Mouse (Mus musculus): ENCODE measurements around the gene Baat. TPM values are rescaled to one million over a fixed set of nuclear protein-coding genes. Genes with fewer than 3 reads are reported as not detected.
A peak's percentile ranks its signal among the peaks of the same experiment; 100 is the strongest.
"Not testable (repeated sequence)": the region's sequence is repeated elsewhere in the genome, so short reads cannot be mapped to it uniquely, and the experiment has no call there.

The Baat gene
- polyA plus RNA-seq, 1 experiment from 2014 or later, result 0.10 TPM

DNA sequence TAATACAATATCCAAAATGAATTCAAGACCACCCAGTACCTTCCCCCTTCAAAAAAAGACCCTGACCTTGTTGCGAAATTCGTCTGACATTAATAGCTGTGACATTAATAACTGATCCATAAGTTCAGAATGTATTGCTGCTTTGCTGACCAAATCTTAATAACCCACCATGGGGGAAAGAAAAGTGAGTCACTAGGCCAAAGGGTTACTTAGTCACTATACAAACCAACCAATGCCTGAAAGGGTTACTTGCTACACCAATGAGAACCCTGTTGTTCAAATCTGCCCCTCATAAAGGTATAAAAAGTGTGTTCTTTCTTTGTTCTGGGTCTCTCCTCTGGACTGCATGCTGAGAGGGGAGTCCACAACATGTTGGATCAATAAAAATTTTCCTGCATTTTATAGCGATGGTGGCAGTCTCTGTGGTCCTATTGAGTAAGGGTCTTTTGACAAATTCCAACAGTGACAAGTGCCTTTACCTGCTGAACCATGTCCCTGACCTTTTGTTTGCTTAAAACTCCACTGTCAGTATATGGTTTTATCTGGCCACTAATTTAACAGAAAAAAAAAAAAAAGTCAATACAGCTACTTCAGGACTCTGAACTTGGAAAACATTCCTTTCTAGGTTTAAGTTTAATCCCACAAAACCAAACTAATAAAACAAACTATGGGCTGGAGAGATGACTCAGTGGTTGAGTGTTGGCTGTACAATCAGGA is 20.3 kb downstream of the Baat start:
- DNase-seq (ENCODE audit: low spot score), result not testable (repeated sequence)

DNA sequence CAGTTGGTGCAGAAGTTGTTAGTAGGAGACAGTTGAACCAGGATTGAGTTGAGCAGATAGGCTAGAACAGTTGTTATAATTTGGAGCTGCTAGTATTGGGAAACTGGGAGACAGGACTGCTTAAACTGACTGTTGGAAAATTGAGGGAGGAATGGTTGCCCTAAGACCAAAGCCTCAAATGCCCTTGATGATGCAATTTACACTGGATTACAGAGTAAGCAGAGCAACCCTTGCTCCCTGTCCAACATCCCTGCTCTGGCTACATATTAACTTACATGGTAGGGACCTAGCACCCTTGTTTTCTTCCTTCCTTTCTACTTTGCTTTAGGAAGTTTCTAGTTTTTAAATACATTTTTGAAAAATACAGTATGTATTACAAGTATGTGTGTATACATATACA is 20.9 kb downstream of the Baat start:
- no peak for DNase-seq (ENCODE audit: low spot score)

DNA sequence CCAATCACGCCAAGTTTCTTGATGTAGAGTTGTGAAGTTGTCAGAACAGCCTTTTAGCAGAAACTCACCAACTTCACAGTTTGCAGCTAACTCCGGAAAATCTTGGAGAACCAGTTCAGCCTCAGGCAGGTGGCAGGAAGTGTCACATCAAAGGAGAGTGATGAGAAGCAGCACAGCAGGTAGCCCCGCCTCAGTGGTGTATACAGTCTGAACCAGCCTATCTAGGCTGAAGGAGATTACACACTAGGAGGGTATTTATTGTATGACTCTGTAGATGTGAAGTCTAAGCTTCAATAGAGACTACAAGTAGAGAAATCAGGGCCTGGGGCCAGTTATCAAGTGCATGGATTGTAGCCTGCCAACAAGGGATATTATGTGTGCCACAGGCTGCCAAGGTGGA is 25.5 kb downstream of the Baat start:
- DNase-seq (ENCODE audit: low spot score), result peak; percentile 64

DNA sequence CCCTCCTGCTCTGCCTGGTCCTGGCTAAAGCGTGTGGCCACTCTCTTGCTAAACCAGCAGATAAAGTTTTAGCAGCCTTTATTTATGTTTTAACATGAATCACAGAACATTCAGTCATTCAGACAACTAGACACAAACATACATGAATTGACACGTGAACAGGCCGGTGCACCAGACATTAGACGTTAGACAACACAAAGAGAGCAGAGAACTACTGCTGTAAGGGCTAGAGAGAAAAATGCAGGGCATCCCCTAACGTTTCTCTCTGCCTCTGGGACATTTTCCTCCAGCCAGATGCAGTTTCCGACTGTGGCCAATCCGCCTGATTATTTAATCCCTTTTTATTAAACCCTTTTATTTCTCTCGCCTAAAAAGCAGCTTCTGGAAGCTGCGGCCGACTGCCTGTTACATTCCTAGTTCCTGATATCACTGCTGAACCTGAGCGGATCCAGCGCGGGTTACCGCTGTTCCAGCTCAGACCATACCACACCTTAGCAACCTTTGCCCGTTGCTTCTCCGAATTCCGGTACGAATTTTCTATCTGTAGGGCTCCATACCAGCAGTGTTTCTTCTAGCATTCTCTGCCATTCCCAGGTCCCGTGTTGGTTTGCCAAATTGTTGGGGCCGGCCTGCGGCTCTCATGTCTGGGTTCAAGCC is 26.1 kb downstream of the Baat start:
- DNase-seq (ENCODE audit: low spot score), result no peak

DNA sequence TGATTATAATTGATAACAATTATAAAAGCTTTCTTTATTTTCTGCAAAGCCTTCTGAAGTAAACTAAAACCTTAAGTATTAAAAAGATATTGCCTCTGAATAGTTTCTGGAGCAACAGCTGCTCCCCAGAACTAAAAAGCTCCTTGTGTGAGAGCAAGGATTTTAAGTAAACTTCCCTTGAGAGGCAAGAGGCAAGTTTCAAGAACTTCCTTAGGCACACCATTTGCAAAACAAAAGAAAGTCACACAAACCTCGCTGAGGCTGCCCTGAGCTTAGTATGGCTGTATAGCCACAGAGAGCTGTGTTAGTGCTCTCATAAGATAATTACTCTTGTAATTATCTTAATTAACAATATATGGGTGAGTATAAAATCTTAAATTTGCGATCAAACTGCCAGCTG is 27.3 kb downstream of the Baat start:
- DNase-seq (ENCODE audit: low spot score), result not testable (repeated sequence)

DNA sequence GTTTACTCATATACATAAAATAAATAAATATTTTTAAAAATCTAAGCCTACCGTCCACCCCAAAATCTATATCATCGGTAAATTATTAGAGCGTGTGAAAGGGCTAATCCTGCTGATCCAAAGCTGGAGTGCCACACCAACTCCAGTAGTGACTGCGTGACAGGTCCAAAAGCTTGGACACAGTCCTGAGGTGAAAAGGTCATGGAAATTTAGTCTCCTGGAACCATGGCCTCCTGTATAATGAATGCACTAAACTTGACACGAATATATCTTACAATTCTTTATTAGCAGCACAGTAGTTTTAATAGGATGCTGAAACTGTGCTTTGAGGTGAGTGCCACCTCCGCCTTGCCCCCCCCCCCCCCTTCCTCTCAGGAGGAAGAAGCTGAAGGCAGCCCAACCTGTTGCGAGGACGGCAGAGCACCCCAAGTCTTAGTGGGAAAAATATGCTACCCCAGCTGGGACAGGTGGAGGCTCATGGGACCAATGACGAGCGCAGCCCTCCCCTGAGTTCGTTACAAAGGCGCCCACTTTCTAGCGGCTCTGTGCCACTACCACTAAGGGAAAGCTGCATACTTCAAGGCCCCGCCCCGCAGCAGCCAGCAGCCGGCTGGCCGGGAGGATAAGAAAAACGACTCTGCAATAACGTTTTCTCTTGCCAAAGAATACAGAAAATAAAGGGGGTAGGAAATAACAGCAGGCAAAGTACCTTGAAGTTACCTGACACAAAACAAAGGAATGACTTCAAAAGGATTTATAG is 28.1 kb downstream of the Baat start:
- peak; percentile 55 for DNase-seq (ENCODE audit: low spot score)

DNA sequence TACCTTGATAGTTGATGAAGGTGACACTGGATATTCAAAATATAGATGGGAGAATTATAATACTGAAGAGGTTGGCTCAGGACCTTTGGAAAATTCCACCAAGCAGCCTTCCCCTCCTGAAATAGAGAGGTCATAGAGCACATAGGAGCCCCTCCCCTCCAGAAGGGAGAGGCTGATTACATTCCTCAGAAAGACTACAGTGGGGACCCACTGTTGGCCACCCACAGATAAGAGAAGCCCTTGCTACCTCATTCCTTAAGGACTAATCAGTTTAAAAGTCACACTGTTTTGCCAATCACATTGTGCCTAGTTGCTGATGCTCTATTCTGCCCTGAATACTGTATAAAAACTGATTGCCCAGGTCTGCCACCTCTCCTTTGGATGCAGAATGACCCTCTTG is 31.8 kb downstream of the Baat start:
- DNase-seq (ENCODE audit: low spot score), result no peak

DNA sequence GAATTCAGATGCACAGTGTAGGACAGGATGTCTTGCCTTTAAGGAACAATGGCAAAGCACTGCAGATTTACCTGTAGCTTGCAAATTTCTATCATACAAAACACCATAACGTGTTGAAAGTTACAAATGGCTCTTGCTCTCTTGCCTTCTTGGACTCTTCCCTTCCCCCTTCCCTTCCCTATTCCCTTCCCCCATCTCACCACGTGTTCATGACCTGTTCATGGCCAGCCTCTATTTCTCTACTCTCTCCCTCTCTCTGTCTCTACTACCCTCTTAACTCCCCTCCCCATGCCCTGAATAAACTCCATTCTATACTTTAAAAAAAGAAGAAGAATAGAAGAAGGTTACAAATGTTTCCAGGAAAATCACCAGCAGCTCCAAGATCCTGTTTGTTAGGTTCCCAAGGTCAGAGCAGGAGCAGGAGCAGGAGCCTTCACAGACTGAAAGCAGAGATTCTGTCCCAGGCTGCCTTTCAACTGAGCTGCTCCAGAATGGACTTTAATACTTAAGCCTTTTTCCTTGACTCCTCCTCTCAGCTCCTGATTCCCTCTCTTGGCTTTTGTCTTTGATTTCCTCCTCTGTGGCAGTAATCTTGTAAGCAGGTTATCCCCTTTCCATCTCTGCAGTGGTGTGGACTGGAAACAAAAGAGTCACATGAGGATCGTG is 32.8 kb downstream of the Baat start, which contains the start of gene Acnat1:
Gene Acnat1 (minus strand): TSS at position 478 of the 666 bp plus-strand sequence.
- DNase-seq (ENCODE audit: low spot score), result no peak

DNA sequence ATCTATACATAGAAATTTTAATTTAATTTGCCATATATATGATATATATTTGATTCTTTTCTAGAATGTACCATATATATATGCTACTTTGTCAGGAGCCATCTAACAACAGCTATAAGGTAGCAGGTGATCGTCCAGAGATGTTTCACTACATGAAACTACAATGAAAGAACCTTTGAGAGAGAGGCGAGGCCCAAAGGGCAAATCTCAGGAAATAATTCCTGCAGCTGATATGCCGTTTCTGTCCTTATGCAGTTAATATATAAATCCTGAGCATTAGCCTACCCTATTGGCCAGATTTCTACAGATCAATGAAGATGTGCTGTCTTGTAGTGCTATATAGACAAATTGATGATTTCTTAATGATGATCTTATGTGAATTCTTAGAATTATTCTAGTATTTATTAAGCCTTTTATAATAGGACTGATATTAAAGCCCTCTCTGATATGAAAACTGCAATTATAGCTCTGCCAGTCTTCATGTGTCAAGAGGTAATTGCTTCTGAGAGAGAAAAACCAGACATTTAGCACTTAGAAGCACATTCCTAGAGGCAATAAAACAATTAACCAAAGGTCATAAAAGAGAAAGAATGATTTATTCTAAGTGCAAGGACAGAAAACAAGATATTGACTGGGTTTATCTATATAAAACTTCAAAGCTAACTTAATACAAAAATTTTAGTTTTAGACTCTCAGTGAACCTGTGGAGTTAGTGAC is 36.8 kb downstream of the Baat start:
- DNase-seq (ENCODE audit: low spot score), result no peak

DNA sequence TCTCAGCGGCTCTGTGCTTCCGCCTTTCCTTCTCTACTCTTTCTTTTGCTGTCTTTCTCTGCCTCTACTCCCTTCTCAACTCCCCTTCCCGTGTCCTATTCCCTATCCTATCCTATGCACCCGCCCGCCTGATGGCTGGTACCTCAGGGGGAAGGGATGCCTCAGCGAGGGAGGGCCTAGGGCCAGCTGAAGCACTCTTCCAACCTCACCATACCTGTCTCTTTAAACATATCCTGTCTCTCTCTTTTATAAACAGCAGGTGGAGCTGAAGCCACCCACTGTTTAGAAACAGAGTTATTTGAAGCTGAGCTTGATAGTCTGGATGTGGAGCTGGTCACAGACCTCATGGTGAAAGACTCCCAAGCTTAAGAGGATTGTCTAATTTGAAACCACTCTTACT is 39.0 kb downstream of the Baat start:
- no peak for DNase-seq (ENCODE audit: low spot score)

DNA sequence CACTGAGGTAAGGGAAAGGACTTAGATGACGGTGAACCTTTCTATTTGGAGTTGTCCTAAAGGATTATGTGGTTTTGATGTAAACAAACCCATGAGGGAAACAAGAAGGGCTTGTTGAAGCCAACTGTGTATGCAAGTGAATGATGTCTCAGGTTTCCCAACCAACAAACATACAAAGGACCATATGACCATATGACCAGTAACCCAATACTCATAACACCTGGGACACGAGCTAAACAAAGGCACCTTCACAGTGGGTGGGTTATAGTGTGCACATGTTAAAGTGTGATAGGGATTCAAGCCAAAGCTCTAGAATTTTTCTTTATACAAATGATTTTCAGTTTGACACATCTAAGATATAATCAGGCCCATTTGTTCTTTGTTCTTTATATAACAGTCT is 50.2 kb downstream of the Baat start:
- DNase-seq (ENCODE audit: low spot score), result no peak

DNA sequence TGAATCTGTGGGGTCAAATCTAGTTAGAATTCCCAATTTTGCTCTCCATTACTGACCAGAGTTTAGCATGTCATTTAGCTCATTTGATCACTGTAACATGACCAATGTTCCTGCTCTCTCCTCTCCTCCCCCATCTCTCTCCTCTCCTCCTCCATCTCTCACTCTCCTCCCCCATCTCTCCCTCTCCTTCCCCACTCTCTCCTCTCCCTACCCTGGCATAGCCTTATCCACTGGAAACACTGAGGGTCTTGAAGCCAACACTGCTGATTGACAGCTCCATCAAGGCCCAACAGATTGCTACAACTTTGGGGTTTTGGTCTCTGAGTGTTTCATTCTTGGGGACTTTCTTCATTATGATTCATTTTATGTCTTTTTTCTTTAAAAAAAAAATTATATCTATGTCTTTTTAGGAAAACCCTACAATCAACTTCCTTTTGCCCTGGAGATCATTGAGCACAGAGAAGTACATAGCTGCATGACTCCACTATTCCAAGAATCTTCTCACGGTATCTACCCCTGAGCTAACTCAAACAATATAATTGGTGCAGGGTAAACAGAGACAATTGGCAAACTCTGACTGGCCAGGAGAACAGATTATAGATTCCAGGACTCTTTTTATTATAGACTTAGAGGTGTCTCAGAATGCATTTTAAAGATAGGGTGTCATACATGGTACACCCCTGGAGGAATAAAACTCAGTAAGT is 54.4 kb downstream of the Baat start:
- DNase-seq (ENCODE audit: low spot score), result no peak

DNA sequence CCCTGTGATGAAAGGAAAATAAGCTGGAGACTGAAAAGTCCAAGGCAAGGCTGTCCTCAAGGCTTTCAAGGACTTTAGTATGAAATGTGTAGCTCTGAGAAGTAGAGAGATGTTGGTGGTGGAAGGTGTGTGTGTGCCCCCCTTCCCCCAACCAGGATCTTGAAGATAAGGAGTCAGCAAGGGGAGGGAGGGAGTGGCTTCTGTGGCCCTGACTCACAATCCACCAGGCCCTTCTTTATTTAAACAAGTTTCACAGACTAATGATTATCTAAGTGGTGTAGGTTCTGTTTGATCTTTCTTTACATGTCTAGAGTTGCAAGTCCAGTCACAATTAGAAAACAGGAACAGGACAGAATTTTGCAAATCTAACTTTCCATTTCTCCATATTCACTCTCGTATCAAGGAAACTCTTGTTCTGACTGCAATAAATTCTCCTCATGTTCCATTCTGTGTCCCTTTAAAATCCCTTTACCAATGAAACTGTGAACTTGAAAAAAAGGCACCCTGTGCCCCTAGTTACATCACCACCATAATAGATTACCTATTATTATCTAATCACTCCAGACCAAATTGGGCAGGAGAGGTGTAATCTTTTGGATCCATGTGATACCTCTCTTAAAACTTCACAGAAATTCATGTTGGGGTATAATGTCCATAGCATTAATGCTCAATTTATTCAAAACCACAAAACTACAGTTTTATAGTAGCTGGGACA is 55.1 kb downstream of the Baat start:
- DNase-seq (ENCODE audit: low spot score), result not testable (repeated sequence)

Other genes starting within 250 kb of the Baat start
- not detected in 2 replicates for gene Acnat2, start 98.4 kb downstream of the Baat start, polyA plus RNA-seq (2015; fragmentation: Nextera tagmentation; extraction: Ambion mirVana)
- 0.31 and 0.37 TPM in 2 replicates for gene Acnat1, start 32.6 kb downstream of the Baat start, polyA plus RNA-seq (2015; fragmentation: Nextera tagmentation; extraction: Ambion mirVana)
- gene Mrpl50, start 14.5 kb upstream of the Baat start, polyA plus RNA-seq (2015; fragmentation: Nextera tagmentation; extraction: Ambion mirVana), result 48.8 and 49.7 TPM in 2 replicates
- 5.7 and 5.9 TPM in 2 replicates for gene Zfp189, start 14.6 kb upstream of the Baat start, polyA plus RNA-seq (2015; fragmentation: Nextera tagmentation; extraction: Ambion mirVana)
- gene Aldob, start 43.0 kb upstream of the Baat start, polyA plus RNA-seq (2015; fragmentation: Nextera tagmentation; extraction: Ambion mirVana), result 0.84 and 1.4 TPM in 2 replicates
- 4.0 and 4.4 TPM in 2 replicates for gene Tmem246, start 91.3 kb upstream of the Baat start, polyA plus RNA-seq (2015; fragmentation: Nextera tagmentation; extraction: Ambion mirVana)
- 37.5 and 38.6 TPM in 2 replicates for gene Rnf20, start 125.4 kb upstream of the Baat start, polyA plus RNA-seq (2015; fragmentation: Nextera tagmentation; extraction: Ambion mirVana)
- not detected in 2 replicates for gene Ppp3r2, start 175.5 kb upstream of the Baat start, polyA plus RNA-seq (2015; fragmentation: Nextera tagmentation; extraction: Ambion mirVana)

Measured in thymus, postnatal 0 days (tissue).